ENCODE assay signal across 26 mouse cellular contexts in the genomic region with DNA sequence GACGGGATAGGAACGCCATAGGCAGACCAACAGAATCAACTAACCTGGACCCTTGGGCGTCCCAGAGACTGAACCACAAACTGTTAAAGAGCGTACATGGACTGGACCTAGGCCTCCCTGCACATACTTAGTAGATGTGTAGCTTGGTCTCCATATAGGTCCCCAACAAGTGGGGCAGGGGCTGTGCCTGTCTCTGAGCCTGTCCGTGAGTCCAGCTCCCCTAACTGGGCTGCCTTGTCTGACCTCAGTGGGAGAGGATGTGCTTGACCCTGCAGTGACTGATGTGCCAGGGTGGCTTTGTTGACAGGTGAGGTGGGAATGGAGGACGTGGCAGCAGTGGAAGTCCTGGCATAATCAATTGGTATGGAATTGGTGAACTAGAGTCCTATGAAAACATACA. TPM values are rescaled to one million over a fixed set of nuclear protein-coding genes. Genes with fewer than 3 reads are reported as not detected.
"Had no signal": no experiment of that assay in that cellular context is flagged by ENCODE, and none has a peak within 500 bp of the region (broad histone marks: within the 10 kb centered on the region; RNA-seq: fewer than 3 reads in every experiment).

No protein-coding gene starts in this region.

- H3K27me3 ChIP-seq: heart, embryonic 12.5 days; hindbrain, embryonic 12.5 days; intestine, embryonic 15.5 days; limb, embryonic 12.5 days had no signal

- H3K4me1 ChIP-seq: hindbrain, embryonic 10.5 days; hindbrain, embryonic 12.5 days; intestine, embryonic 15.5 days; limb, embryonic 12.5 days had no signal

- H3K9ac ChIP-seq: heart, embryonic 12.5 days; hindbrain, embryonic 12.5 days; hindbrain, embryonic 14.5 days; intestine, embryonic 15.5 days; limb, embryonic 12.5 days had no signal

- H3K36me3 ChIP-seq: heart, embryonic 12.5 days had no signal

- H3K4me3 ChIP-seq: gastrocnemius, adult 2 months; heart, adult 2 months; heart, embryonic 12.5 days; hindbrain, embryonic 10.5 days; hindbrain, embryonic 12.5 days; intestine, embryonic 15.5 days; layer of hippocampus, adult 2 months; left cerebral cortex, adult 2 months; limb, embryonic 12.5 days had no signal

- ATAC-seq: hindbrain, embryonic 16.5 days; inflammation-experienced regulatory T-cells, adult 6 months; intestine, embryonic 15.5 days; intestine, postnatal 0 days had no signal

- H3K27ac ChIP-seq: gastrocnemius, adult 2 months; heart, adult 2 months; hindbrain, embryonic 10.5 days; hindbrain, embryonic 12.5 days; hindbrain, embryonic 14.5 days; intestine, embryonic 15.5 days; layer of hippocampus, adult 2 months; left cerebral cortex, adult 2 months; limb, embryonic 12.5 days had no signal

- DNase-seq: gastrocnemius, adult 2 months; gastrocnemius, postnatal 10 days; gastrocnemius, postnatal 25 days; heart, adult 2 months; heart, postnatal 10 days; heart, postnatal 4 days; kidney, adult 18-20 months; kidney, adult 8-10 months; kidney, postnatal 10 days; kidney, postnatal 25 days; kidney, postnatal 4 days; liver had no signal

- H3K4me2 ChIP-seq: heart, embryonic 12.5 days; hindbrain, embryonic 12.5 days; hindbrain, embryonic 14.5 days; intestine, embryonic 15.5 days; limb, embryonic 12.5 days; liver, embryonic 11.5 days had no signal

- H3K9me3 ChIP-seq: heart, embryonic 12.5 days; hindbrain, embryonic 10.5 days; hindbrain, embryonic 12.5 days; intestine, embryonic 15.5 days; limb, embryonic 12.5 days had no signal

RNA-seq across cellular contexts. Expression of gene Gm49387, which starts 51.9 kb away (rescaled TPM):
- polyA plus RNA-seq: frontal cortex, adult 2 months; hindbrain, embryonic 14.5 days; kidney, embryonic 14.5 days; limb, embryonic 12.5 days had no signal
